Mouse (Mus musculus) intestine, embryonic 14.5 days (tissue): ENCODE data around the gene Megf11. TPM values are rescaled to one million over a fixed set of nuclear protein-coding genes. Genes with fewer than 3 reads are reported as not detected.

Experiments
- ATAC-seq: fragments of 200-750 bp; cut with Nextera tagmentation; replicated peaks from 2 replicates; pipeline ENCODE4 v1.8.0; 2017; ENCODE audit warnings: low read depth, moderate number of reproducible peaks, moderate TSS enrichment, moderate library complexity; ENCODE audit not compliant: low FRiP score, low TSS enrichment
- DNase-seq: peaks from one replicate; pipeline ENCODE4 v3.0.0-alpha.2; 2018; ENCODE audit warnings: low spot score
- H3K27ac ChIP-seq: fragments of 300-500 bp; sonication (generic); 2 replicates; pipeline ENCODE4 v1.5.1; 2014; ENCODE audit warnings: low read depth, mild to moderate bottlenecking, control low read depth
- H3K27me3 ChIP-seq: fragments of 300-500 bp; sonication (generic); replicated peaks from 2 replicates; pipeline ENCODE4 v1.6.1; 2014; ENCODE audit warnings: low read length, control low read depth; ENCODE audit not compliant: control insufficient read depth, insufficient read depth
- H3K36me3 ChIP-seq: fragments of 300-500 bp; sonication (generic); 2 replicates; pipeline ENCODE4 v1.6.1; 2014; ENCODE audit warnings: low read length, control low read depth; ENCODE audit not compliant: control insufficient read depth, insufficient read depth
- H3K4me1 ChIP-seq: fragments of 300-500 bp; sonication (generic); replicated peaks from 2 replicates; pipeline ENCODE4 v1.6.1; 2014; ENCODE audit warnings: low read length, control low read depth, mixed read lengths; ENCODE audit not compliant: control insufficient read depth, insufficient read depth
- H3K4me2 ChIP-seq: fragments of 300-500 bp; sonication (generic); 2 replicates; pipeline ENCODE4 v1.6.1; 2014; ENCODE audit warnings: low read length
- H3K4me3 ChIP-seq: fragments of 300-500 bp; sonication (generic); 2 replicates; pipeline ENCODE4 v1.5.1; 2014; ENCODE audit warnings: low read depth, low read length, control low read depth, mixed read lengths
- H3K9ac ChIP-seq: fragments of 300-500 bp; sonication (generic); 2 replicates; pipeline ENCODE4 v1.6.1; 2014; ENCODE audit warnings: mild to moderate bottlenecking, low read length
- H3K9me3 ChIP-seq: fragments of 300-500 bp; sonication (generic); 2 replicates; pipeline ENCODE4 v1.6.1; 2016; ENCODE audit warnings: low read length, control low read depth; ENCODE audit not compliant: control insufficient read depth
- WGBS: fragments of 180-500 bp; shearing (Covaris S2); extraction: QIAGEN DNeasy Blood & Tissue Kit; methylation state at CpG from one replicate; pipeline ENCODE4 v1.1.7; 2014; 5-methylcytosine and 5-hydroxymethylcytosine counted together
- polyA plus RNA-seq: library from polyadenylated mRNA; unstranded; fragments of >200 nt; fragmentation: Nextera tagmentation; extraction: Ambion mirVana; gene quantifications from 2 replicates; pipeline ENCODE4 v1.2.1, GENCODE M21; 2014

Megf11 gene
- polyA plus RNA-seq, 1 experiment from 2014 or later = 1.1 TPM

GRCm38 (mm10) chr9:64528595-64528994 lies 143.2 kb downstream of the Megf11 start:
- no peaks in the 10 kb centered on the region for H3K4me1 ChIP-seq
- H3K9me3 ChIP-seq = no peaks in the 10 kb centered on the region
- no peak overlapping the region for H3K9ac ChIP-seq
- H3K27ac ChIP-seq = no peak overlapping the region
- DNase-seq = no peak
- no peak overlapping the region for H3K4me2 ChIP-seq
- H3K27me3 ChIP-seq = no peaks in the 10 kb centered on the region
- 65% methylated on average over 2 of the region's 2 CpGs for WGBS
- H3K4me3 ChIP-seq = no peak overlapping the region
- no peaks in the 10 kb centered on the region for H3K36me3 ChIP-seq
- ATAC-seq = no peak

- Histone ChIP-seq H3K27ac (no peak overlapping the region), H3K9me3 (no peaks in the 10 kb centered on the region), H3K4me3 (no peak overlapping the region), H3K36me3 (no peaks in the 10 kb centered on the region), H3K27me3 (no peaks in the 10 kb centered on the region), H3K4me1 (no peaks in the 10 kb centered on the region), H3K4me2 (no peak overlapping the region), H3K9ac (no peak overlapping the region)
- no peak for DNase-seq
- ATAC-seq = no peak
- 57% methylated on average over 3 of the region's 3 CpGs for whole genome bisulfite sequencing
These were observed 146.5 kb downstream of the Megf11 start for GRCm38 (mm10) chr9:64531935-64532334.

GRCm38 (mm10) chr9:64532711-64533242 lies 147.4 kb downstream of the Megf11 start:
- Histone ChIP-seq H3K9ac (no peak overlapping the region), H3K27ac (no peak overlapping the region), H3K4me2 (no peak overlapping the region), H3K27me3 (no peaks in the 10 kb centered on the region), H3K4me3 (no peak overlapping the region), H3K4me1 (no peaks in the 10 kb centered on the region), H3K36me3 (no peaks in the 10 kb centered on the region), H3K9me3 (no peaks in the 10 kb centered on the region)
- no peak for DNase-seq
- no peak for ATAC-seq
- WGBS = 62% methylated on average over 4 of the region's 4 CpGs

GRCm38 (mm10) chr9:64533488-64534119 lies 148.2 kb downstream of the Megf11 start:
- H3K27ac ChIP-seq = no peak overlapping the region
- no peak for ATAC-seq
- H3K4me3 ChIP-seq = no peak overlapping the region
- DNase-seq = no peak
- H3K9me3 ChIP-seq = no peaks in the 10 kb centered on the region
- H3K4me1 ChIP-seq = no peaks in the 10 kb centered on the region
- H3K27me3 ChIP-seq = no peaks in the 10 kb centered on the region
- no peaks in the 10 kb centered on the region for H3K36me3 ChIP-seq
- H3K9ac ChIP-seq = no peak overlapping the region
- 29% methylated on average over 15 of the region's 15 CpGs for WGBS
- no peak overlapping the region for H3K4me2 ChIP-seq

GRCm38 (mm10) chr9:64534313-64534712 lies 148.9 kb downstream of the Megf11 start:
- DNase-seq (no peak), ATAC-seq (no peak)
- H3K9ac ChIP-seq = no peak overlapping the region
- H3K27me3 ChIP-seq = no peaks in the 10 kb centered on the region
- H3K4me3 ChIP-seq = no peak overlapping the region
- H3K27ac ChIP-seq = no peak overlapping the region
- no peak overlapping the region for H3K4me2 ChIP-seq
- WGBS = 72% methylated on average over 6 of the region's 6 CpGs
- H3K9me3 ChIP-seq = no peaks in the 10 kb centered on the region
- H3K36me3 ChIP-seq = no peaks in the 10 kb centered on the region
- no peaks in the 10 kb centered on the region for H3K4me1 ChIP-seq

- H3K4me2 ChIP-seq = no peak overlapping the region
- no peaks in the 10 kb centered on the region for H3K36me3 ChIP-seq
- no peaks in the 10 kb centered on the region for H3K9me3 ChIP-seq
- no peaks in the 10 kb centered on the region for H3K27me3 ChIP-seq
- no peak overlapping the region for H3K4me3 ChIP-seq
- no peak overlapping the region for H3K9ac ChIP-seq
- ATAC-seq = no peak
- DNase-seq = no peak
- H3K27ac ChIP-seq = no peak overlapping the region
- WGBS = 85% methylated on average over 8 of the region's 8 CpGs
- no peaks in the 10 kb centered on the region for H3K4me1 ChIP-seq
These were observed 149.6 kb downstream of the Megf11 start for GRCm38 (mm10) chr9:64534856-64535539.

- Histone ChIP-seq H3K27ac (no peak overlapping the region), H3K9me3 (no peaks in the 10 kb centered on the region), H3K36me3 (no peaks in the 10 kb centered on the region), H3K4me2 (no peak overlapping the region), H3K9ac (no peak overlapping the region), H3K4me3 (no peak overlapping the region), H3K4me1 (no peaks in the 10 kb centered on the region), H3K27me3 (no peaks in the 10 kb centered on the region)
- WGBS = 63% methylated on average over 4 of the region's 4 CpGs
- DNase-seq = no peak
- no peak for ATAC-seq
These were observed 152.4 kb downstream of the Megf11 start for GRCm38 (mm10) chr9:64537821-64538220.

- Histone ChIP-seq H3K27ac (no peak overlapping the region), H3K4me2 (no peak overlapping the region), H3K9me3 (no peaks in the 10 kb centered on the region), H3K9ac (no peak overlapping the region), H3K36me3 (no peaks in the 10 kb centered on the region), H3K4me1 (no peaks in the 10 kb centered on the region), H3K4me3 (no peak overlapping the region), H3K27me3 (no peaks in the 10 kb centered on the region)
- ATAC-seq (no peak), DNase-seq (no peak)
- 90% methylated on average over 4 of the region's 4 CpGs for WGBS
These were observed 156.8 kb downstream of the Megf11 start for GRCm38 (mm10) chr9:64542246-64542645.

- 34% methylated on average over 7 of the region's 7 CpGs for WGBS
- no peaks in the 10 kb centered on the region for H3K27me3 ChIP-seq
- H3K4me3 ChIP-seq = no peak overlapping the region
- no peak overlapping the region for H3K27ac ChIP-seq
- H3K4me2 ChIP-seq = no peak overlapping the region
- no peak overlapping the region for H3K9ac ChIP-seq
- DNase-seq (no peak), ATAC-seq (no peak)
- no peaks in the 10 kb centered on the region for H3K9me3 ChIP-seq
- no peaks in the 10 kb centered on the region for H3K36me3 ChIP-seq
- H3K4me1 ChIP-seq = no peaks in the 10 kb centered on the region
These were observed 157.7 kb downstream of the Megf11 start for GRCm38 (mm10) chr9:64543125-64543524.
